Mouse (Mus musculus): ENCODE data around the gene Itgb7. TPM values are rescaled to one million over a fixed set of nuclear protein-coding genes. Genes with fewer than 3 reads are reported as not detected.

The Itgb7 gene
- polyA plus RNA-seq, 1 experiment from 2014 or later, result 1.3 TPM

DNA sequence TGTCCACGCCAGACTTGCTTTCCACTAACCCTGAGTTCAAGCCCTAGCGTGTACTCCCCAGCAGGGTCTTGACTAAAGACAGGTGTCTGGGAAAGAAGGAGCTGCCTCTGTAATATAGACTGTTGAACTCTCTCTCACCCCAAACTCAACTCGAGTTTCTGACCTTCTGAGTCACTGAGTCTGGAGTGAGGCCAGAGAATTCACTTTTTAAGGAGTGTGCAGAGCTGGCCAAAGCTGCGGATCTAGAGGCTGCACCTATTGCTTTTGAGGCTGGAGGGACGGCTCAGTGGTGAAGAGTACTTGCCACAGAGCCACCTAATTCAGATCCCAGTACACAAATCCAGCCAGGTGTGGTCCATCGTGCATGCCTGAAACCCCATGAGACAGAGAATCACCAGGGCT lies 64.1 kb downstream of the Itgb7 start:
- H3K27me3 ChIP-seq (ENCODE audit: control insufficient read depth, insufficient read depth, low read length), result no peaks in the 10 kb centered on the region
- H3K4me2 ChIP-seq (ENCODE audit: low read depth, low read length), result no peak overlapping the region
- no peaks in the 10 kb centered on the region for H3K36me3 ChIP-seq (replicated peaks; ENCODE audit: control insufficient read depth, insufficient read depth, low read depth, low read length)
- peak; percentile 63; the same call in 1 of the 2 replicates for ATAC-seq (replicated peaks; ENCODE audit: insufficient number of reproducible peaks, low FRiP score, low TSS enrichment, low read depth)
- H3K4me1 ChIP-seq (ENCODE audit: control insufficient read depth, insufficient read depth, low read length), result no peaks in the 10 kb centered on the region
- 29% methylated on average over 6 of the region's 6 CpGs for WGBS
- H3K27ac ChIP-seq (replicated peaks; ENCODE audit: low read depth, low read length), result peak overlapping the region; percentile 29; the same call in 1 of the 2 replicates
- no peak overlapping the region for H3K9ac ChIP-seq (replicated peaks; ENCODE audit: low read length)
- no peaks in the 10 kb centered on the region for H3K9me3 ChIP-seq (replicated peaks; ENCODE audit: control insufficient read depth, low read length)
- H3K4me3 ChIP-seq (ENCODE audit: low read depth, low read length), result no peak overlapping the region
- DNase-seq (ENCODE audit: low spot score), result peak; percentile 72

Other genes with a start within 250 kb of the Itgb7 start
- gene Krt8, start 227.5 kb downstream of the Itgb7 start, polyA plus RNA-seq (2014; fragmentation: Nextera tagmentation; extraction: Ambion mirVana), result 47.9 and 53.4 TPM in 2 replicates
- 57.9 and 75.1 TPM in 2 replicates for gene Krt18, start 203.8 kb downstream of the Itgb7 start, polyA plus RNA-seq (2014; fragmentation: Nextera tagmentation; extraction: Ambion mirVana)
- gene Eif4b, start 158.2 kb downstream of the Itgb7 start, polyA plus RNA-seq (2014; fragmentation: Nextera tagmentation; extraction: Ambion mirVana), result 121 and 130 TPM in 2 replicates
- gene Tns2, start 131.5 kb downstream of the Itgb7 start, polyA plus RNA-seq (2014; fragmentation: Nextera tagmentation; extraction: Ambion mirVana), result 14.0 and 14.4 TPM in 2 replicates
- gene Spryd3, start 95.7 kb downstream of the Itgb7 start, polyA plus RNA-seq (2014; fragmentation: Nextera tagmentation; extraction: Ambion mirVana), result 8.2 and 9.3 TPM in 2 replicates
- 0.70 TPM in 1 of 2 replicates, not detected in the other for gene Igfbp6, start 87.6 kb downstream of the Itgb7 start, polyA plus RNA-seq (2014; fragmentation: Nextera tagmentation; extraction: Ambion mirVana)
- gene Soat2, start 81.4 kb downstream of the Itgb7 start, polyA plus RNA-seq (2014; fragmentation: Nextera tagmentation; extraction: Ambion mirVana), result 0.10 TPM in 1 of 2 replicates, not detected in the other
- gene Zfp740, start 28.7 kb downstream of the Itgb7 start, polyA plus RNA-seq (2014; fragmentation: Nextera tagmentation; extraction: Ambion mirVana), result 68.1 and 68.9 TPM in 2 replicates
- 31.9 and 34.6 TPM in 2 replicates for gene Csad, start 27.2 kb downstream of the Itgb7 start, polyA plus RNA-seq (2014; fragmentation: Nextera tagmentation; extraction: Ambion mirVana)
- 68.1 and 70.2 TPM in 2 replicates for gene Rarg, start 25.6 kb upstream of the Itgb7 start, polyA plus RNA-seq (2014; fragmentation: Nextera tagmentation; extraction: Ambion mirVana)
- gene Gm9918, start 38.6 kb upstream of the Itgb7 start, polyA plus RNA-seq (2014; fragmentation: Nextera tagmentation; extraction: Ambion mirVana), result 0.58 and 1.2 TPM in 2 replicates
- gene Mfsd5, start 47.5 kb upstream of the Itgb7 start, polyA plus RNA-seq (2014; fragmentation: Nextera tagmentation; extraction: Ambion mirVana), result 51.6 and 57.2 TPM in 2 replicates
- gene Espl1, start 64.3 kb upstream of the Itgb7 start, polyA plus RNA-seq (2014; fragmentation: Nextera tagmentation; extraction: Ambion mirVana), result 36.0 and 37.7 TPM in 2 replicates
- 453 and 469 TPM in 2 replicates for gene Pfdn5, start 94.2 kb upstream of the Itgb7 start, polyA plus RNA-seq (2014; fragmentation: Nextera tagmentation; extraction: Ambion mirVana)
- 101 and 103 TPM in 2 replicates for gene Myg1, start 99.8 kb upstream of the Itgb7 start, polyA plus RNA-seq (2014; fragmentation: Nextera tagmentation; extraction: Ambion mirVana)
- gene Aaas, start 118.8 kb upstream of the Itgb7 start, polyA plus RNA-seq (2014; fragmentation: Nextera tagmentation; extraction: Ambion mirVana), result 98.3 and 102 TPM in 2 replicates
- gene Sp7, start 135.2 kb upstream of the Itgb7 start, polyA plus RNA-seq (2014; fragmentation: Nextera tagmentation; extraction: Ambion mirVana), result 2.4 and 3.0 TPM in 2 replicates
- 12.8 and 13.9 TPM in 2 replicates for gene Sp1, start 174.2 kb upstream of the Itgb7 start, polyA plus RNA-seq (2014; fragmentation: Nextera tagmentation; extraction: Ambion mirVana)
- 0.24 TPM in 1 of 2 replicates, not detected in the other for gene Amhr2, start 213.4 kb upstream of the Itgb7 start, polyA plus RNA-seq (2014; fragmentation: Nextera tagmentation; extraction: Ambion mirVana)
- 75.0 and 76.5 TPM in 2 replicates for gene Prr13, start 227.1 kb upstream of the Itgb7 start, polyA plus RNA-seq (2014; fragmentation: Nextera tagmentation; extraction: Ambion mirVana)
- 288 and 290 TPM in 2 replicates for gene Pcbp2, start 238.6 kb upstream of the Itgb7 start, polyA plus RNA-seq (2014; fragmentation: Nextera tagmentation; extraction: Ambion mirVana)